Comparison of ENCODE assay signal across 9 mouse cellular contexts in the genomic region with DNA sequence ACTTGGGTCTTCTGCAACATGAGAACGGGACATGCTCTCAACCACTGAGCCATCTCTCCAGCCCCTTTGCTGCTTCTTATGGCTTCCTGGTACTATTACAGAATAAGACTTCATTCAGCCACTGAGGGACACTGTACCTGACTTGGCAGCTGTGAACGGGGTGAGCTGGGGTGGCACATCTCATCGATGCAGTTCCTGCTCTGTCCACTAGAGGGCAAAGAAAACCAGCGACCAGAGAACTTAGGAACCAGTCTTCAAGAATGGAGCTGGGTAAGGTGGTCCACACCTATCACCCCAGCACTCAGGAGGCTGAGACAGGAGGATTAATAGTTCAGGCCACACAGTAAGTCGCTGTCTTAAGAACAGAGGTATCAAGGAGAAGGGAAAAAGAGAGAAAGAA. TPM values are rescaled to one million over a fixed set of nuclear protein-coding genes. Genes with fewer than 3 reads are reported as not detected.
DNase-seq lines count a peak whose midpoint lies in the region; ATAC-seq and TF ChIP-seq lines count a peak whose summit lies in the region.
"Had no signal": no experiment of that assay in that cellular context is flagged by ENCODE, and none has a peak within 500 bp of the region (broad histone marks: within the 10 kb centered on the region; RNA-seq: fewer than 3 reads in every experiment).

No protein-coding gene starts in this region.

- H3K4me2 ChIP-seq in forebrain, embryonic 11.5 days (ENCODE audit: low read depth, low read length, severe bottlenecking): no peak overlapping the region
- H3K4me2 ChIP-seq in forebrain, embryonic 16.5 days (ENCODE audit: low read length): no peak overlapping the region
- no peak overlapping the region for H3K4me2 ChIP-seq in neural tube, embryonic 15.5 days
- H3K4me2 ChIP-seq in liver, embryonic 14.5 days (ENCODE audit: low read depth): no peak overlapping the region
- H3K4me2 ChIP-seq: limb, embryonic 13.5 days had no signal

- ATAC-seq in forebrain, embryonic 11.5 days (replicated peaks; ENCODE audit: low FRiP score): no peak
- ATAC-seq in forebrain, embryonic 16.5 days: no peak
- no peak for ATAC-seq in neural tube, embryonic 15.5 days (ENCODE audit: low FRiP score)
- ATAC-seq in liver, embryonic 14.5 days (ENCODE audit: insufficient read depth): peak; percentile 36; the same call in 1 of the 2 replicates

- peak; percentile 82 for DNase-seq in forebrain, embryonic 11.5 days (ENCODE audit: low spot score)
- peak; percentile 81 for DNase-seq in neural tube, embryonic 10.5 days (ENCODE audit: extremely low spot score, low spot score)
- peak; percentile 36 to 64 for DNase-seq in adrenal gland, postnatal 36 days
- peak; percentile 80 for DNase-seq in forelimb bud, embryonic 11.5 days (ENCODE audit: low read depth, low spot score)
- DNase-seq in liver, embryonic 14.5 days (ENCODE audit: low read depth in 3 of 3, low spot score in 3 of 3): peak; percentile 42 to 52 (median 43)
- peak; percentile 54 for DNase-seq in spleen, adult 12 weeks (ENCODE audit: low spot score)

- H3K9me3 ChIP-seq in forebrain, embryonic 11.5 days (ENCODE audit: control insufficient read depth, low read length): no peaks in the 10 kb centered on the region
- H3K9me3 ChIP-seq in forebrain, embryonic 16.5 days (ENCODE audit: control insufficient read depth, low read length): no peaks in the 10 kb centered on the region
- H3K9me3 ChIP-seq in neural tube, embryonic 15.5 days (replicated peaks): no peaks in the 10 kb centered on the region
- no peaks in the 10 kb centered on the region; the same call in 1 of the 2 replicates for H3K9me3 ChIP-seq in liver, embryonic 14.5 days (ENCODE audit: control insufficient read depth, low read length)
- H3K9me3 ChIP-seq: limb, embryonic 13.5 days had no signal

- H3K36me3 ChIP-seq in forebrain, embryonic 11.5 days (ENCODE audit: control insufficient read depth, insufficient read depth, low read length): no peaks in the 10 kb centered on the region
- no peaks in the 10 kb centered on the region for H3K36me3 ChIP-seq in forebrain, embryonic 16.5 days (ENCODE audit: control insufficient read depth, insufficient read depth)
- H3K36me3 ChIP-seq in neural tube, embryonic 15.5 days: no peaks in the 10 kb centered on the region
- no peaks in the 10 kb centered on the region for H3K36me3 ChIP-seq in liver, embryonic 14.5 days (replicated peaks; ENCODE audit: control insufficient read depth, insufficient read depth, low read depth)
- H3K36me3 ChIP-seq: limb, embryonic 13.5 days had no signal

- no peak overlapping the region for H3K27ac ChIP-seq in forebrain, embryonic 11.5 days (ENCODE audit: low read depth, low read length)
- no peak overlapping the region for H3K27ac ChIP-seq in forebrain, embryonic 16.5 days (ENCODE audit: low read length)
- H3K27ac ChIP-seq in neural tube, embryonic 15.5 days (replicated peaks): no peak overlapping the region
- no peak overlapping the region for H3K27ac ChIP-seq in liver, embryonic 14.5 days
- H3K27ac ChIP-seq: limb, embryonic 13.5 days had no signal

- TF ChIP-seq EP300 in liver, embryonic 14.5 days (IDR thresholded peaks at IDR 0.05; ENCODE audit: low read depth): no peak

- H3K27me3 ChIP-seq in forebrain, embryonic 11.5 days (ENCODE audit: control insufficient read depth, insufficient read depth, low read length): peaks cover 2% of the 10 kb centered on the region; the same call in 1 of the 2 replicates
- H3K27me3 ChIP-seq in forebrain, embryonic 16.5 days (replicated peaks; ENCODE audit: control insufficient read depth, insufficient read depth, low read length): no peaks in the 10 kb centered on the region
- no peaks in the 10 kb centered on the region for H3K27me3 ChIP-seq in neural tube, embryonic 15.5 days (replicated peaks)
- H3K27me3 ChIP-seq in liver, embryonic 14.5 days (ENCODE audit: control insufficient read depth, insufficient read depth, low read length): no peaks in the 10 kb centered on the region; the same call in 1 of the 2 replicates
- H3K27me3 ChIP-seq: limb, embryonic 13.5 days had no signal

- TF ChIP-seq CTCF in liver, embryonic 14.5 days (IDR thresholded peaks at IDR 0.05; ENCODE audit: low read depth): peak; percentile 96

- H3K4me1 ChIP-seq in forebrain, embryonic 11.5 days (replicated peaks; ENCODE audit: control insufficient read depth, insufficient read depth, low read length): peaks cover 3% of the 10 kb centered on the region; the same call in 1 of the 2 replicates
- peaks cover 25% of the 10 kb centered on the region for H3K4me1 ChIP-seq in forebrain, embryonic 16.5 days (replicated peaks; ENCODE audit: control insufficient read depth, insufficient read depth, low read length)
- H3K4me1 ChIP-seq in neural tube, embryonic 15.5 days: peaks cover 12% of the 10 kb centered on the region
- H3K4me1 ChIP-seq in liver, embryonic 14.5 days (replicated peaks; ENCODE audit: control insufficient read depth in 2 of 2, insufficient read depth in 2 of 2, low read length in 1 of 2): no peaks in the 10 kb centered on the region; a peak in 1 of 4 replicates

- no peak overlapping the region for H3K4me3 ChIP-seq in forebrain, embryonic 11.5 days (ENCODE audit: low read depth, low read length)
- no peak overlapping the region for H3K4me3 ChIP-seq in forebrain, embryonic 16.5 days (replicated peaks; ENCODE audit: low read length)
- H3K4me3 ChIP-seq in neural tube, embryonic 15.5 days (replicated peaks): no peak overlapping the region
- H3K4me3 ChIP-seq in liver, embryonic 14.5 days (ENCODE audit: insufficient read depth in 1 of 2, low read depth in 2 of 2, low read length in 2 of 2): no peak overlapping the region
- H3K4me3 ChIP-seq: limb, embryonic 13.5 days had no signal

- WGBS in forebrain, embryonic 11.5 days: 10% methylated on average over 5 of the region's 5 CpGs
- 14% methylated on average over 5 of the region's 5 CpGs for WGBS in forebrain, embryonic 16.5 days
- WGBS in neural tube, embryonic 15.5 days: 13% methylated on average over 5 of the region's 5 CpGs
- WGBS in liver, embryonic 14.5 days (ENCODE audit: insufficient replicate concordance): 9% methylated on average over 5 of the region's 5 CpGs

- H3K9ac ChIP-seq in forebrain, embryonic 11.5 days (ENCODE audit: low read length): no peak overlapping the region
- no peak overlapping the region for H3K9ac ChIP-seq in forebrain, embryonic 16.5 days (replicated peaks; ENCODE audit: low read depth, low read length)
- no peak overlapping the region for H3K9ac ChIP-seq in neural tube, embryonic 15.5 days (replicated peaks)
- H3K9ac ChIP-seq in liver, embryonic 14.5 days (replicated peaks): no peak overlapping the region
- H3K9ac ChIP-seq: limb, embryonic 13.5 days had no signal

RNA-seq across cellular contexts. Expression of gene Gins2, which starts 6.9 kb away (rescaled TPM):
- polyA plus RNA-seq in forebrain, embryonic 11.5 days (2014; fragmentation: Nextera tagmentation; extraction: Ambion mirVana): 105 and 115 TPM in 2 replicates
- polyA plus RNA-seq in forebrain, embryonic 16.5 days (2015; fragmentation: Nextera tagmentation; extraction: Ambion mirVana): 23.1 and 24.3 TPM in 2 replicates
- 15.9 and 38.9 TPM in 2 replicates for polyA plus RNA-seq in neural tube, embryonic 15.5 days (2015; fragmentation: Nextera tagmentation; extraction: Ambion mirVana)
- 10 to 100 TPM in 1 of 2 experiments, 1 to 10 TPM in 1; 6.3 to 11.0 TPM for total RNA-seq in adrenal gland, postnatal 36 days (2021)
- polyA plus RNA-seq in liver, embryonic 14.5 days (2012; rRNA removed): 31.5 and 37.5 TPM in 2 replicates
- 63.4 and 63.7 TPM in 2 replicates for polyA plus RNA-seq in liver, embryonic 14.5 days (2014; fragmentation: Nextera tagmentation; extraction: Ambion mirVana)

RNA-seq across cellular contexts. Expression of gene 1190005I06Rik, which starts 51.5 kb away (rescaled TPM):
- 1.6 and 2.3 TPM in 2 replicates for polyA plus RNA-seq in forebrain, embryonic 11.5 days (2014; fragmentation: Nextera tagmentation; extraction: Ambion mirVana)
- 8.4 and 11.0 TPM in 2 replicates for polyA plus RNA-seq in forebrain, embryonic 16.5 days (2015; fragmentation: Nextera tagmentation; extraction: Ambion mirVana)
- polyA plus RNA-seq in neural tube, embryonic 15.5 days (2015; fragmentation: Nextera tagmentation; extraction: Ambion mirVana): 12.8 and 13.5 TPM in 2 replicates
- total RNA-seq in adrenal gland, postnatal 36 days (2021): 10 to 100 TPM; 16.7 to 19.7 TPM
- 0.26 and 0.28 TPM in 2 replicates for polyA plus RNA-seq in liver, embryonic 14.5 days (2012; rRNA removed)
- 0.86 and 1.7 TPM in 2 replicates for polyA plus RNA-seq in liver, embryonic 14.5 days (2014; fragmentation: Nextera tagmentation; extraction: Ambion mirVana)
